Mouse (Mus musculus) heart, postnatal 0 days (tissue): ENCODE results near the gene Calhm1. TPM values are rescaled to one million over a fixed set of nuclear protein-coding genes. Genes with fewer than 3 reads are reported as not detected.

Experiments
- ATAC-seq: fragments of 200-750 bp; cut with Nextera tagmentation; 2 replicates; pipeline ENCODE4 v1.8.0; 2017; ENCODE audit warnings: low read depth, moderate number of reproducible peaks, moderate library complexity; ENCODE audit not compliant: insufficient read depth
- DNase-seq: peaks from one replicate; pipeline ENCODE4 v3.0.0-alpha.2; 2016; ENCODE audit warnings: low spot score
- H3K27ac ChIP-seq: fragments of 300-500 bp; sonication (generic); 2 replicates; pipeline ENCODE4 v1.5.1; 2014; ENCODE audit warnings: low read depth, mild to moderate bottlenecking
- H3K27me3 ChIP-seq: fragments of 300-500 bp; sonication (generic); 2 replicates; pipeline ENCODE4 v1.6.1; 2014; ENCODE audit warnings: low read length, mixed read lengths; ENCODE audit not compliant: control insufficient read depth, insufficient read depth
- H3K36me3 ChIP-seq: fragments of 300-500 bp; sonication (generic); replicated peaks from 2 replicates; pipeline ENCODE4 v1.6.1; 2014; ENCODE audit warnings: low read length, mixed read lengths; ENCODE audit not compliant: control insufficient read depth, insufficient read depth
- H3K4me1 ChIP-seq: fragments of 300-500 bp; sonication (generic); 2 replicates; pipeline ENCODE4 v1.6.1; 2014; ENCODE audit warnings: antibody characterized with exemption; ENCODE audit not compliant: control insufficient read depth, insufficient read depth
- H3K4me2 ChIP-seq: fragments of 300-500 bp; sonication (generic); 2 replicates; pipeline ENCODE4 v1.6.1; 2014; ENCODE audit warnings: low read depth, mild to moderate bottlenecking, low read length, moderate library complexity
- H3K4me3 ChIP-seq: fragments of 300-500 bp; sonication (generic); 2 replicates; pipeline ENCODE4 v1.5.1; 2014; ENCODE audit warnings: low read depth, low read length
- H3K9ac ChIP-seq: fragments of 300-500 bp; sonication (generic); replicated peaks from 2 replicates; pipeline ENCODE4 v1.6.1; 2014; ENCODE audit warnings: low read depth, low read length, mixed read lengths
- H3K9me3 ChIP-seq: fragments of 300-500 bp; sonication (generic); replicated peaks from 2 replicates; pipeline ENCODE4 v1.6.1; 2016; ENCODE audit warnings: low read length; ENCODE audit not compliant: control insufficient read depth
- CTCF ChIP-seq: IDR thresholded peaks from 2 replicates; pipeline ENCODE4 v1.5.1; 2016; ENCODE audit warnings: antibody characterized with exemption, control low read depth, low read depth
- EP300 ChIP-seq: IDR thresholded peaks from 2 replicates; pipeline ENCODE4 v1.6.1; 2016; ENCODE audit warnings: antibody characterized with exemption, low read depth
- WGBS: fragments of 180-500 bp; shearing (Covaris S2); extraction: QIAGEN DNeasy Blood & Tissue Kit; methylation state at CpG from one replicate; pipeline ENCODE4 v1.1.7; 2014; 5-methylcytosine and 5-hydroxymethylcytosine counted together
- polyA plus RNA-seq: library from polyadenylated mRNA; unstranded; fragments of >200 nt; fragmentation: Nextera tagmentation; extraction: Ambion mirVana; gene quantifications from 2 replicates; pipeline ENCODE4 v1.2.1, GENCODE M21; 2015
- total RNA-seq: library from RNA; depleted of rRNA; stranded (reverse); fragments of >200 nt; gene quantifications from 2 replicates; pipeline ENCODE4 v1.2.3, GENCODE M21; 2014; ENCODE audit warnings: low replicate concordance

Calhm1 gene
- total and polyA plus RNA-seq, 2 experiments from 2014 or later = not detected

DNA sequence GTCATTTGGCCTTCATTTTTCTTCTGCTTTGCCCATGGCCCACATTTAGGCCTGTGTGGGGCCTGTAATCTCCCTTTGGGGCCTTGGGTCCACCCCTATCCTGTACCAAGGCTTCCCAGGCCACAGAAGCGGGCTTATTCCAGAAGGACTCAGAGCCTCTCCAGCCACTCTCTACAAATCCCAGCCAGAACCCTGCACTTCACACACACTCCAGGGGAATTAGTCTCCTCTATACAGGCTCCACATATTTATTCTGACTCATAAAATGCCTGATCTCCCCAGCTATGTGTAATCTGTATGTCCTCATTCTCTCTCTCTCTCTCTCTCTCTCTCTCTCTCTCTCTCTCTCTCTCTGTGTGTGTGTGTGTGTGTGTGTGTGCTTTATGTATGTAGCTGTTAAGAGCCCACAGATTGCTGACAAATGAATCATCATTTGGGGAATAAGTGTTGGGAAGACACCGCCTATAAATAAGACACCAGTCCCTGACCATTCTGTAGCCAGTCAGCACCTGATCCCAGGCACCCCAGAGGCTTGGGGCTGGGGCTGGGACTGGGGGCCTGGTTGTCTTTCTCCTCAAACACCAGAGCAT is 33.0 kb upstream of the Calhm1 start:
- Histone ChIP-seq H3K27me3 (peaks cover 40% of the 10 kb centered on the region), H3K4me3 (no peak overlapping the region), H3K36me3 (no peaks in the 10 kb centered on the region), H3K4me1 (no peaks in the 10 kb centered on the region), H3K27ac (no peak overlapping the region), H3K9me3 (0 out of 2 replicates have a peak, but pooled peaks cover 4% of the 10 kb centered on the region), H3K4me2 (no peak overlapping the region), H3K9ac (no peak overlapping the region)
- ATAC-seq (no peak), DNase-seq (no peak)
- 67% methylated on average over 2 of the region's 2 CpGs for WGBS
- no peak for TF ChIP-seq CTCF
- no peak for TF ChIP-seq EP300

DNA sequence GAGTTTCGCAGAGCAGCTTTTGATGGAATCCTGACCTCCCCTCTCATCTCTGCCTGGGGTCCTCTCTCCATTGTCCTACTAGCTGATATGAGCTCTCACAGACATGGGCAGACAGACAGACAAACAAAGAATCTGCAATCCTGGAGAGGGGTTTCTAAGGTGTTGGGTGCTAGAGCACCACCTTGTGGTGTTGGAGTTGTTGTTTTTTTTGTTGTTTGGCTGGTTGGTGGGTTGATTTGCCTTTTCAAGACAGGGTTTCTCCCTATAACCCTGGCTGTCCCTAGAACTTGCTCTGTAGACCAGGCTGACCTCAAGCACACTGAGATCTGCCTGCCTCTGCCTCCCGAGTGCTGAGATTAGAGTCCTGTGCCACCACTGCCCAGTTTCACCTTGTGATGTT is 31.4 kb upstream of the Calhm1 start:
- Histone ChIP-seq H3K4me3 (no peak overlapping the region), H3K36me3 (no peaks in the 10 kb centered on the region), H3K27ac (no peak overlapping the region), H3K4me2 (no peak overlapping the region), H3K27me3 (peaks cover 28% of the 10 kb centered on the region), H3K9ac (no peak overlapping the region), H3K9me3 (no peaks in the 10 kb centered on the region), H3K4me1 (no peaks in the 10 kb centered on the region)
- DNase-seq (no peak), ATAC-seq (no peak)
- WGBS = 51% methylated on average over 2 of the region's 2 CpGs
- TF ChIP-seq EP300 = no peak
- 0 out of 2 replicates have a peak, but pooled peaks have one; percentile 9 for TF ChIP-seq CTCF

DNA sequence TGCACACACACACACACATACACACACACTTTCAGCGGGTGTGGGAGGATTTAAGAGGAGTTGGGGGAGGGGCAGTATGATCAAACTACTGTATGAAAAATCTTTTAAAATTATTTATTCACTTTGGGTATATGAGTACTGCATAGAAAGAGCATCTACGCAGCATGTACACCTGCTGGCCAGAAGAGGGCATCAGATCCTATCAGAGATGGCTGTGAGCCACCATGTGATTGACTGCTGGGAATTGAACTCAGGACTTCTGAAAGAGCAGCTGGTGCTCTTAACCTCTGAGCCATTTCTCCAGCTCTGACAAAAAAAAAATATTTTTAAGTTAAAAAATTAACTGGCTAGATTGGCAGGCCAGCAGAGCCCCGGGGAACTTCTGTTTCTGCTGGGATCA is 30.5 kb upstream of the Calhm1 start:
- no peak overlapping the region for H3K9ac ChIP-seq
- no peaks in the 10 kb centered on the region for H3K9me3 ChIP-seq
- no peak overlapping the region for H3K4me3 ChIP-seq
- no peaks in the 10 kb centered on the region for H3K36me3 ChIP-seq
- peaks cover 19% of the 10 kb centered on the region for H3K27me3 ChIP-seq
- DNase-seq (no peak), ATAC-seq (no peak)
- WGBS = 56% methylated on average over 3 of the region's 3 CpGs
- TF ChIP-seq EP300 (no peak), CTCF (peak; percentile 40)
- H3K4me2 ChIP-seq = no peak overlapping the region
- no peaks in the 10 kb centered on the region for H3K4me1 ChIP-seq
- H3K27ac ChIP-seq = no peak overlapping the region

DNA sequence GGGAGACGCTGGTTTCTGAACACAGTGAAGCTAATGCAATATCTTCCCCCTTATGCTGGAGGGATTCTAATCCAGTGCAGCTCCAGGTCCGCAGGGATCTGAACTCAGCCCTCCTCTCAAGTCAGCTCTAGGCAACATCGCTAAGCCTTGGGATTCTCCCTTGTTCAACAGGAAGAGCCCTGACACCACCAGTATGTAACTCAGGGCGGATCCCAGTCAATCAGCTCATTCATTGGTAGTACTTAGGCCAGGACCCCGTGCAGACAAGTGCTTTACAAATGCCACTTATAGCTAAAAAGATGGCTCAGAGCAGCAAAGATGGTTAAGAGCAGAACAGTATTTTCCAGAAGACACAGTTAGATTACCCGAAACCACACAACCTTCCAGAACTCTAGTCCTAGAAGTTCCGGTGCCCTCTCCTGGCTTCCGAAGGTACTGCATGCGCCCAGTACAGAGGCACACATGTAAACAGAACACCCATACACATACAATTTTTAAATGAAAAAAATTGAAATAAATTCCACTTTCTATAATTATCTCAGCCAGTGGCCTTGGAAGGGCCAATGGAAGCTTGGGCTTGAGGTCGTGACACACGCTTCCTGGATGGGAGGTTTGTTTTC is 24.8 kb upstream of the Calhm1 start:
- TF ChIP-seq EP300 (no peak), CTCF (peak; percentile 84)
- ATAC-seq = peak; percentile 53; the same call in 1 of the 2 replicates
- Histone ChIP-seq H3K9ac (no peak overlapping the region), H3K4me3 (peak overlapping the region; percentile 29), H3K36me3 (no peaks in the 10 kb centered on the region), H3K4me1 (no peaks in the 10 kb centered on the region), H3K4me2 (peak overlapping the region; percentile 57), H3K27me3 (no peaks in the 10 kb centered on the region), H3K9me3 (no peaks in the 10 kb centered on the region), H3K27ac (no peak overlapping the region)
- 15% methylated on average over 11 of the region's 11 CpGs for WGBS
- peak; percentile 67 for DNase-seq

DNA sequence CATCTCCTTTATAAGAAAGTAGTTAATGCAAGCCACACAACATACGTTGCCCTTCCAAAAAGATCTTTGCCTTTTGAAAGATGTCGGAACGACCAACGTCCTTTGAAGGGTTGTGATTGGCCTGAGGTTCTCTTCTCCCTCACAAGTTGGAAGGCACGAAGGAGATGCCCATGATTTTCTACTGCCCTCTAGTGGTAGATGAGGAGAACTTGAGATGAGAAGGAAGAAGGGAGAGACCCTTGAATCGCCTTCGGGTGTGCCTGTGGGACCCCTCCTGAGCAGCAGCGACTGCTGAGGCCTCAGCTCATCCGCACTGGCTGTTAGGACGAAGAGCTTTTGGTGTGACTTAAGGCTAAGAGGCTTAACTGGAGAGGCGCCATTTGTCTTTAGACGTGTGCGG is 24.2 kb upstream of the Calhm1 start:
- peak overlapping the region; percentile 57 for H3K4me2 ChIP-seq
- ATAC-seq (peak; percentile 61; the same call in 1 of the 2 replicates), DNase-seq (peak; percentile 71)
- H3K36me3 ChIP-seq = no peaks in the 10 kb centered on the region
- no peaks in the 10 kb centered on the region for H3K4me1 ChIP-seq
- H3K9me3 ChIP-seq = no peaks in the 10 kb centered on the region
- H3K27ac ChIP-seq = no peak overlapping the region
- H3K4me3 ChIP-seq = peak overlapping the region; percentile 29
- TF ChIP-seq CTCF (peak; percentile 93), EP300 (no peak)
- H3K9ac ChIP-seq = no peak overlapping the region
- 3% methylated on average over 13 of the region's 13 CpGs for WGBS
- H3K27me3 ChIP-seq = no peaks in the 10 kb centered on the region
